Mouse (Mus musculus): Measurements from ENCODE around the gene Fmnl2. TPM values are rescaled to one million over a fixed set of nuclear protein-coding genes. Genes with fewer than 3 reads are reported as not detected.

Fmnl2 gene
- 0.94 and 0.99 TPM in 2 replicates for polyA plus RNA-seq (2012; rRNA removed)

DNA sequence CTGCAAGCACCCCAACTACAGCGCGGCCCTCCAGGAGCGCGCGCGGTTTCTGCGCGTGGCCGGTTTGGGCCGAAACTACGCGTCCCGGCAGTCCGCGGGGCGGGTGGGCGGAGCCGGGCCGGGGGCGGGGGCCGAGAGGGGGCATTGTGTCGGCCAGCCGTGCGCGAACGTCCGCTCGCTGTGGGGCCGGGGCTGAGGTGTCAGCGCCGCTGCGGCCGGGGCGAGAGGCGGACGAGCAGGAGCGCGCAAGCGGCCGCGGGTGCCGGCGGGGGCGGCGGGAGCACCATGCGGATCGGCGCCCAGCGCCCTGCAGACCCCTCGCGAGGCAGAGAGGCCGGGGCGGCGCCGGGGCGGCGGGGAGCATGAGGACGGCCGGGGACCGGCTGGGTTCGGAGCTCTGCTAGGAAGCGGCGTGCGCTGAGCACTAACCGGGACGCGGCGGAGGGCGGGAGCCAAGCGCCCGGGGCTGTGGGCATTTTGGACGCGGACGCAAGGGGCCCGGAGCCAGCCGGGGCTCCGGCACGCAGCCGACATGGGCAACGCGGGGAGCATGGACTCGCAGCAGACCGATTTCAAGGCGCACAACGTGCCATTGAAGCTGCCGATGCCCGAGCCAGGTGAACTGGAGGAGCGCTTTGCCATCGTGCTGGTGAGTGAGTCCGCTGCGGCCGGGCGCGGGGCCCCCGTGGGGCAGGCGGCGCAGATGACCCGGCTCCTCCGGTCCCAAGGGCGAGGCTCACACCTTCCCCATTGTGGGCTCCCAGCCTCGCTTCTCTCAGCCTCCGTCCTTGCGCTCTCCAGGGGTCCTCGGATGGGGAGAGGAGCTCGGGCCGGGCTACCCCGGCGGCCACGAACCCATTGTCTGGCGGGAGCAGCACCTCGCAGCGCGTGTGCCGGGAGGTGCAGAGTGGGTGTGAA is at the start of gene Fmnl2:
TSS of gene Fmnl2 (plus strand) at position 250 of the 918 bp plus-strand sequence.

Other genes starting within 250 kb of the Fmnl2 start
- 0.05 and 0.07 TPM in 2 replicates for gene Cacnb4, start 181.0 kb upstream of the Fmnl2 start, polyA plus RNA-seq (2012; rRNA removed)
- 3.3 and 3.5 TPM in 2 replicates for gene Stam2, start 115.6 kb upstream of the Fmnl2 start, polyA plus RNA-seq (2012; rRNA removed)